Mouse (Mus musculus): ENCODE results near the gene Asna1. TPM values are rescaled to one million over a fixed set of nuclear protein-coding genes. Genes with fewer than 3 reads are reported as not detected.

Asna1 gene
- polyA plus RNA-seq (2015; fragmentation: Nextera tagmentation; extraction: Ambion mirVana) = 80.1 and 81.5 TPM in 2 replicates

GRCm38 (mm10) chr8:85025098-85025932 lies at the start of gene Asna1:
Gene Asna1 (minus strand): TSS chr8:85025281.
- no peaks in the 10 kb centered on the region for H3K9me3 ChIP-seq (replicated peaks)
- peak within 1 kb of the TSS; percentile 92 for H3K4me2 ChIP-seq
- WGBS (ENCODE audit: insufficient replicate concordance) = 2% methylated on average over 30 of the region's 30 CpGs
- peak; percentile 77 for DNase-seq
- peaks cover 54% of the 10 kb centered on the region for H3K4me1 ChIP-seq (replicated peaks)
- H3K36me3 ChIP-seq = peaks cover 56% of the 10 kb centered on the region
- peak within 1 kb of the TSS; percentile 100 for H3K4me3 ChIP-seq (replicated peaks)
- peak within 1 kb of the TSS; percentile 92 for H3K27ac ChIP-seq
- H3K27me3 ChIP-seq = no peaks in the 10 kb centered on the region
- peak within 1 kb of the TSS; percentile 100 for H3K9ac ChIP-seq
- ATAC-seq (ENCODE audit: low read depth) = peak; percentile 82

- H3K9ac ChIP-seq = 0 out of 2 replicates have a peak overlapping the region, but pooled peaks have one; percentile 53
- H3K27ac ChIP-seq = peak overlapping the region; percentile 81
- no peak for DNase-seq
- peaks cover 57% of the 10 kb centered on the region for H3K36me3 ChIP-seq
- H3K4me1 ChIP-seq (replicated peaks) = peaks cover 76% of the 10 kb centered on the region
- ATAC-seq (ENCODE audit: low read depth) = no peak
- H3K4me2 ChIP-seq = no peak overlapping the region
- H3K27me3 ChIP-seq = no peaks in the 10 kb centered on the region
- no peak overlapping the region for H3K4me3 ChIP-seq (replicated peaks)
- 87% methylated on average over 10 of the region's 10 CpGs for WGBS (ENCODE audit: insufficient replicate concordance)
- H3K9me3 ChIP-seq (replicated peaks) = no peaks in the 10 kb centered on the region
Observed at GRCm38 (mm10) chr8:85074617-85075016, 49.5 kb upstream of the Asna1 start.

- 0 out of 2 replicates have a peak overlapping the region, but pooled peaks have one; percentile 53 for H3K9ac ChIP-seq
- H3K4me2 ChIP-seq = no peak overlapping the region
- DNase-seq = no peak
- no peaks in the 10 kb centered on the region for H3K9me3 ChIP-seq (replicated peaks)
- H3K27me3 ChIP-seq = no peaks in the 10 kb centered on the region
- H3K4me3 ChIP-seq (replicated peaks) = no peak overlapping the region
- peaks cover 72% of the 10 kb centered on the region for H3K4me1 ChIP-seq (replicated peaks)
- WGBS (ENCODE audit: insufficient replicate concordance) = 87% methylated on average over 10 of the region's 10 CpGs
- H3K27ac ChIP-seq = no peak overlapping the region
- peaks cover 57% of the 10 kb centered on the region for H3K36me3 ChIP-seq
- no peak for ATAC-seq (ENCODE audit: low read depth)
Observed at GRCm38 (mm10) chr8:85074167-85074566, 49.1 kb upstream of the Asna1 start.

GRCm38 (mm10) chr8:85073041-85073612 lies 48.0 kb upstream of the Asna1 start:
- Histone ChIP-seq H3K9ac (peak overlapping the region; percentile 93; the same call in 1 of the 2 replicates), H3K4me1 (replicated peaks) (peaks cover 72% of the 10 kb centered on the region), H3K9me3 (replicated peaks) (no peaks in the 10 kb centered on the region), H3K4me3 (replicated peaks) (peak overlapping the region; percentile 91), H3K27ac (0 out of 2 replicates have a peak overlapping the region, but pooled peaks have one; percentile 15), H3K4me2 (peak overlapping the region; percentile 77), H3K36me3 (peaks cover 47% of the 10 kb centered on the region), H3K27me3 (no peaks in the 10 kb centered on the region)
- whole genome bisulfite sequencing (ENCODE audit: insufficient replicate concordance) = 85% methylated on average over 15 of the region's 15 CpGs
- ATAC-seq (ENCODE audit: low read depth) = no peak
- no peak for DNase-seq

- ATAC-seq (ENCODE audit: low read depth) (no peak), DNase-seq (no peak)
- Histone ChIP-seq H3K36me3 (peaks cover 42% of the 10 kb centered on the region), H3K4me3 (replicated peaks) (peak overlapping the region; percentile 91), H3K9ac (peak overlapping the region; percentile 93), H3K27ac (peak overlapping the region; percentile 94), H3K4me2 (peak overlapping the region; percentile 77), H3K27me3 (no peaks in the 10 kb centered on the region), H3K9me3 (replicated peaks) (no peaks in the 10 kb centered on the region), H3K4me1 (replicated peaks) (peaks cover 67% of the 10 kb centered on the region)
- WGBS (ENCODE audit: insufficient replicate concordance) = 37% methylated on average over 9 of the region's 9 CpGs
Observed at GRCm38 (mm10) chr8:85072364-85072929, 47.4 kb upstream of the Asna1 start.

GRCm38 (mm10) chr8:85071514-85072281 lies 46.6 kb upstream of the Asna1 start, which contains the start of gene Dhps:
Gene Dhps (plus strand): TSS chr8:85071757.
- H3K27ac ChIP-seq = peak within 1 kb of the TSS; percentile 94
- peak within 1 kb of the TSS; percentile 91 for H3K4me3 ChIP-seq (replicated peaks)
- peak within 1 kb of the TSS; percentile 77 for H3K4me2 ChIP-seq
- H3K27me3 ChIP-seq = no peaks in the 10 kb centered on the region
- WGBS (ENCODE audit: insufficient replicate concordance) = under 1% methylated on average over 66 of the region's 68 CpGs
- H3K9me3 ChIP-seq (replicated peaks) = no peaks in the 10 kb centered on the region
- peaks cover 59% of the 10 kb centered on the region for H3K4me1 ChIP-seq (replicated peaks)
- DNase-seq = peak; percentile 84
- peak within 1 kb of the TSS; percentile 93 for H3K9ac ChIP-seq
- peaks cover 38% of the 10 kb centered on the region for H3K36me3 ChIP-seq
- peak; percentile 77 for ATAC-seq (ENCODE audit: low read depth)

DNA sequence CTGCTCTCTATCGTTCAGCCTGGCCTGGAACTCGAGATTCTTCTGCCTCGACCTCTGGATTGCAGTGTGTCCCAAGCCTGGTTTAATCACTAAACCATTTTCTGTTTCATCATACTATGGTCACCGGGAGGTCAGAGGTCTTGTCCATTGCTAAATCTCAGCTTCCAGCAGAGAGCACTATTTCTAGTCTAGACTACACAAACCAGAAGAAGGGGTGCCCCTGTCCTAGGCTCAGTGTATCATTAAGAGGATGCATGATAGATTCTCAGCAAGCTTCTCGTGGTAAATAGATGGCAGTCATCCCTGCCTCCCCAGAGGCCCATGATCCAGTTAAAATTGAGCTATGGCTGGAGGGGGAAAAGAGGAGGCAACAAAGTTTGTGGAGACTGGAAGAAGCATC lies 46.0 kb upstream of the Asna1 start:
- DNase-seq = no peak
- no peaks in the 10 kb centered on the region for H3K9me3 ChIP-seq (replicated peaks)
- peaks cover 33% of the 10 kb centered on the region for H3K36me3 ChIP-seq
- peak overlapping the region; percentile 77 for H3K4me2 ChIP-seq
- H3K4me3 ChIP-seq (replicated peaks) = peak overlapping the region; percentile 91
- peaks cover 53% of the 10 kb centered on the region for H3K4me1 ChIP-seq (replicated peaks)
- ATAC-seq (ENCODE audit: low read depth) = peak; percentile 10; the same call in 1 of the 2 replicates
- 67% methylated on average over 5 of the region's 5 CpGs for WGBS (ENCODE audit: insufficient replicate concordance)
- H3K27ac ChIP-seq = peak overlapping the region; percentile 94
- H3K27me3 ChIP-seq = no peaks in the 10 kb centered on the region
- H3K9ac ChIP-seq = peak overlapping the region; percentile 93; the same call in 1 of the 2 replicates

GRCm38 (mm10) chr8:85067982-85068381 lies 42.9 kb upstream of the Asna1 start, which contains the start of gene Gm5741:
Gene Gm5741 (minus strand): TSS chr8:85067982.
- Histone ChIP-seq H3K4me1 (replicated peaks) (peaks cover 29% of the 10 kb centered on the region), H3K4me2 (no peak within 1 kb of the TSS), H3K9me3 (replicated peaks) (no peaks in the 10 kb centered on the region), H3K36me3 (peaks cover 7% of the 10 kb centered on the region; the same call in 1 of the 2 replicates), H3K4me3 (replicated peaks) (no peak within 1 kb of the TSS), H3K27ac (no peak within 1 kb of the TSS), H3K9ac (no peak within 1 kb of the TSS), H3K27me3 (no peaks in the 10 kb centered on the region)
- ATAC-seq (ENCODE audit: low read depth) (no peak), DNase-seq (no peak)

GRCm38 (mm10) chr8:85067155-85067554 lies 42.1 kb upstream of the Asna1 start:
- no peak for DNase-seq
- WGBS (ENCODE audit: insufficient replicate concordance) = 86% methylated on average over 2 of the region's 2 CpGs
- Histone ChIP-seq H3K9me3 (replicated peaks) (no peaks in the 10 kb centered on the region), H3K36me3 (peaks cover 6% of the 10 kb centered on the region; the same call in 1 of the 2 replicates), H3K9ac (no peak overlapping the region), H3K4me2 (no peak overlapping the region), H3K27ac (no peak overlapping the region), H3K4me1 (replicated peaks) (peaks cover 21% of the 10 kb centered on the region), H3K4me3 (replicated peaks) (no peak overlapping the region), H3K27me3 (no peaks in the 10 kb centered on the region)
- ATAC-seq (ENCODE audit: low read depth) = no peak

GRCm38 (mm10) chr8:85065213-85065612 lies 40.1 kb upstream of the Asna1 start:
- H3K4me1 ChIP-seq (replicated peaks) = peaks cover 24% of the 10 kb centered on the region
- H3K4me3 ChIP-seq (replicated peaks) = no peak overlapping the region
- H3K4me2 ChIP-seq = no peak overlapping the region
- DNase-seq = no peak
- WGBS (ENCODE audit: insufficient replicate concordance) = 56% methylated on average over 2 of the region's 2 CpGs
- peak; percentile 47 for ATAC-seq (ENCODE audit: low read depth)
- peak overlapping the region; percentile 63 for H3K27ac ChIP-seq
- no peaks in the 10 kb centered on the region for H3K9me3 ChIP-seq (replicated peaks)
- H3K9ac ChIP-seq = no peak overlapping the region
- H3K27me3 ChIP-seq = no peaks in the 10 kb centered on the region
- peaks cover 6% of the 10 kb centered on the region; the same call in 1 of the 2 replicates for H3K36me3 ChIP-seq
